Mouse (Mus musculus): Measurements from ENCODE around the gene Ppp3ca. TPM values are rescaled to one million over a fixed set of nuclear protein-coding genes. Genes with fewer than 3 reads are reported as not detected.

Ppp3ca gene
- total and polyA plus RNA-seq, 3 experiments, result 63.4 to 143 (median 130) TPM

GRCm38 (mm10) chr3:136899744-136900143, 229.8 kb downstream of the Ppp3ca start:
- no peak overlapping the region for H3K27ac ChIP-seq (ENCODE audit: insufficient read depth, low read depth)
- DNase-seq (ENCODE audit: extremely low read depth), result no peak
- no peak overlapping the region for H3K9ac ChIP-seq (ENCODE audit: insufficient read depth, low read depth)
- peaks cover 0 to 3% of the 10 kb centered on the region in 2 experiments; a peak in 1 of 4 replicates for H3K4me1 ChIP-seq (ENCODE audit: control insufficient read depth in 1 of 2, insufficient read depth in 2 of 2)
- in situ Hi-C loops (cut with MboI; ENCODE audit: low pct_ligation_motif_present, low pct_unique_long_range_greater_than_20kb, low sequenced_read_pairs) (loop anchor here (25.0 kb wide), 1 partner anchor 1012 kb away; no protein-coding TSS in a partner anchor), dilution Hi-C loops (cut with MboI; ENCODE audit: extremely low pct_ligation_motif_present, extremely low pct_unique_long_range_greater_than_20kb, low sequenced_read_pairs) (no loop called here)
- no peaks in the 10 kb centered on the region for H3K9me3 ChIP-seq (replicated peaks; ENCODE audit: low read length)
- H3K4me2 ChIP-seq (ENCODE audit: insufficient read depth, low read depth, poor library complexity, severe bottlenecking), result no peak overlapping the region
- no peaks in the 10 kb centered on the region for H3K79me2 ChIP-seq (replicated peaks; ENCODE audit: control insufficient read depth, extremely low read depth, insufficient read depth, poor library complexity, severe bottlenecking)
- peaks cover 41 to 89% of the 10 kb centered on the region in 2 experiments for H3K36me3 ChIP-seq (replicated peaks in 1 of 2; ENCODE audit: control insufficient read depth in 1 of 2, insufficient read depth in 1 of 2, low read length in 1 of 2)
- H3K27me3 ChIP-seq (replicated peaks), result no peaks in the 10 kb centered on the region
- H3K4me3 ChIP-seq (replicated peaks in 1 of 3; ENCODE audit: low read depth in 2 of 3, low read length in 2 of 3, poor library complexity in 1 of 3), result no peak overlapping the region
- TF ChIP-seq RCOR1 (conservative IDR thresholded peaks at IDR 0.05; ENCODE audit: low read depth, low read length) (no peak), RAD21 (IDR thresholded peaks at IDR 0.05; ENCODE audit: low read depth, low read length) (no peak), ZKSCAN1 (IDR thresholded peaks at IDR 0.05; ENCODE audit: borderline replicate concordance, low read depth, low read length) (no peak), CTCF (conservative IDR thresholded peaks at IDR 0.05 in 1 of 2, IDR thresholded peaks at IDR 0.05 in 1 of 2; ENCODE audit: low read depth in 2 of 2, low read length in 2 of 2) (no peak), POLR2AphosphoS2 (IDR thresholded peaks at IDR 0.05; ENCODE audit: low read depth, low read length) (no peak), ZNF384 (IDR thresholded peaks at IDR 0.05; ENCODE audit: low read depth, low read length) (no peak)

- Histone ChIP-seq H3K4me2 (ENCODE audit: insufficient read depth, low read depth, poor library complexity, severe bottlenecking) (no peak overlapping the region), H3K79me2 (replicated peaks; ENCODE audit: control insufficient read depth, extremely low read depth, insufficient read depth, poor library complexity, severe bottlenecking) (no peaks in the 10 kb centered on the region), H3K4me1 (ENCODE audit: control insufficient read depth in 1 of 2, insufficient read depth in 2 of 2) (peaks cover 0 to 3% of the 10 kb centered on the region in 2 experiments; a peak in 1 of 4 replicates), H3K27me3 (replicated peaks) (no peaks in the 10 kb centered on the region), H3K9me3 (replicated peaks; ENCODE audit: low read length) (no peaks in the 10 kb centered on the region), H3K36me3 (replicated peaks in 1 of 2; ENCODE audit: control insufficient read depth in 1 of 2, insufficient read depth in 1 of 2, low read length in 1 of 2) (peaks cover 43 to 89% of the 10 kb centered on the region in 2 experiments), H3K27ac (ENCODE audit: insufficient read depth, low read depth) (no peak overlapping the region), H3K9ac (ENCODE audit: insufficient read depth, low read depth) (no peak overlapping the region), H3K4me3 (replicated peaks in 1 of 3; ENCODE audit: low read depth in 2 of 3, low read length in 2 of 3, poor library complexity in 1 of 3) (no peak overlapping the region)
- in situ Hi-C loops (cut with MboI; ENCODE audit: low pct_ligation_motif_present, low pct_unique_long_range_greater_than_20kb, low sequenced_read_pairs) (no loop called here), dilution Hi-C loops (cut with MboI; ENCODE audit: extremely low pct_ligation_motif_present, extremely low pct_unique_long_range_greater_than_20kb, low sequenced_read_pairs) (no loop called here)
- DNase-seq (ENCODE audit: extremely low read depth), result no peak
- no peak for TF ChIP-seq ZMIZ1 (IDR thresholded peaks at IDR 0.05; ENCODE audit: low read depth, low read length)
- no peak for TF ChIP-seq MAZ (IDR thresholded peaks at IDR 0.05; ENCODE audit: low read depth, low read length)
- no peak for TF ChIP-seq E2F4 (IDR thresholded peaks at IDR 0.05; ENCODE audit: insufficient replicate concordance, low read depth, low read length)
- no peak for TF ChIP-seq TBP (conservative IDR thresholded peaks at IDR 0.05; ENCODE audit: low read depth, low read length)
- no peak for TF ChIP-seq GABPA (IDR thresholded peaks at IDR 0.05; ENCODE audit: insufficient replicate concordance, low read depth, low read length)
- TF ChIP-seq MAFK (IDR thresholded peaks at IDR 0.05; ENCODE audit: insufficient replicate concordance, low read length), result no peak
- TF ChIP-seq POLR2AphosphoS2 (IDR thresholded peaks at IDR 0.05; ENCODE audit: low read depth, low read length), result no peak
- no peak for TF ChIP-seq PAX5 (IDR thresholded peaks at IDR 0.05; ENCODE audit: low read length)
Measured at GRCm38 (mm10) chr3:136900986-136901385, 231.1 kb downstream of the Ppp3ca start.

GRCm38 (mm10) chr3:136902776-136903175, 232.9 kb downstream of the Ppp3ca start:
- Histone ChIP-seq H3K36me3 (replicated peaks in 1 of 2; ENCODE audit: control insufficient read depth in 1 of 2, insufficient read depth in 1 of 2, low read length in 1 of 2) (peaks cover 43 to 84% of the 10 kb centered on the region in 2 experiments), H3K4me3 (replicated peaks in 1 of 3; ENCODE audit: low read depth in 2 of 3, low read length in 2 of 3, poor library complexity in 1 of 3) (no peak overlapping the region), H3K9ac (ENCODE audit: insufficient read depth, low read depth) (no peak overlapping the region), H3K27ac (ENCODE audit: insufficient read depth, low read depth) (no peak overlapping the region), H3K79me2 (replicated peaks; ENCODE audit: control insufficient read depth, extremely low read depth, insufficient read depth, poor library complexity, severe bottlenecking) (no peaks in the 10 kb centered on the region), H3K27me3 (replicated peaks) (no peaks in the 10 kb centered on the region), H3K4me1 (ENCODE audit: control insufficient read depth in 1 of 2, insufficient read depth in 2 of 2) (no peaks in the 10 kb centered on the region), H3K9me3 (replicated peaks; ENCODE audit: low read length) (no peaks in the 10 kb centered on the region), H3K4me2 (ENCODE audit: insufficient read depth, low read depth, poor library complexity, severe bottlenecking) (no peak overlapping the region)
- dilution Hi-C loops (cut with MboI; ENCODE audit: extremely low pct_ligation_motif_present, extremely low pct_unique_long_range_greater_than_20kb, low sequenced_read_pairs), result no loop called here
- in situ Hi-C loops (cut with MboI; ENCODE audit: low pct_ligation_motif_present, low pct_unique_long_range_greater_than_20kb, low sequenced_read_pairs), result no loop called here
- TF ChIP-seq ELF1 (IDR thresholded peaks at IDR 0.05; ENCODE audit: low read depth, low read length) (no peak), RAD21 (IDR thresholded peaks at IDR 0.05; ENCODE audit: low read depth, low read length) (no peak), USF1 (IDR thresholded peaks at IDR 0.05; ENCODE audit: low read depth, low read length) (no peak), MEF2A (IDR thresholded peaks at IDR 0.05; ENCODE audit: borderline replicate concordance, low read depth, low read length) (no peak), E2F4 (IDR thresholded peaks at IDR 0.05; ENCODE audit: insufficient replicate concordance, low read depth, low read length) (no peak), ZKSCAN1 (IDR thresholded peaks at IDR 0.05; ENCODE audit: borderline replicate concordance, low read depth, low read length) (no peak), GABPA (IDR thresholded peaks at IDR 0.05; ENCODE audit: insufficient replicate concordance, low read depth, low read length) (no peak), NELFE (IDR thresholded peaks at IDR 0.05; ENCODE audit: low read depth, low read length) (no peak), JUND (conservative IDR thresholded peaks at IDR 0.05; ENCODE audit: low read depth, low read length) (no peak), JUN (IDR thresholded peaks at IDR 0.05; ENCODE audit: insufficient read depth, low read depth, low read length) (no peak), EP300 (IDR thresholded peaks at IDR 0.05; ENCODE audit: low read length) (no peak), SIN3A (IDR thresholded peaks at IDR 0.05; ENCODE audit: low read length) (no peak), POLR2A (IDR thresholded peaks at IDR 0.05; ENCODE audit: low read depth, low read length) (no peak), HCFC1 (IDR thresholded peaks at IDR 0.05; ENCODE audit: low read depth, low read length) (no peak), UBTF (IDR thresholded peaks at IDR 0.05; ENCODE audit: low read depth, low read length) (no peak)
- no peak for DNase-seq (ENCODE audit: extremely low read depth)

Measured in CH12.LX (cell line).